Mouse (Mus musculus): ENCODE measurements around the gene Slc2a13. TPM values are rescaled to one million over a fixed set of nuclear protein-coding genes. Genes with fewer than 3 reads are reported as not detected.

The Slc2a13 gene
- 6.8 TPM for polyA plus RNA-seq (2014; fragmentation: Illumina TruSeq; extraction: RNeasy Lipid Tissue Mini Kit (QIAGEN cat#74804))

GRCm38 (mm10) chr15:91573111-91573538 lies at the start of gene Slc2a13:
Slc2a13 (minus strand) TSS chr15:91573261.

Other genes starting within 250 kb of the Slc2a13 start
- 51.5 TPM for gene Lrrk2, start 99.9 kb upstream of the Slc2a13 start, polyA plus RNA-seq (2014; fragmentation: Illumina TruSeq; extraction: RNeasy Lipid Tissue Mini Kit (QIAGEN cat#74804))